Mouse (Mus musculus): ENCODE measurements around the gene Gdap2.

Gdap2 gene

DNA sequence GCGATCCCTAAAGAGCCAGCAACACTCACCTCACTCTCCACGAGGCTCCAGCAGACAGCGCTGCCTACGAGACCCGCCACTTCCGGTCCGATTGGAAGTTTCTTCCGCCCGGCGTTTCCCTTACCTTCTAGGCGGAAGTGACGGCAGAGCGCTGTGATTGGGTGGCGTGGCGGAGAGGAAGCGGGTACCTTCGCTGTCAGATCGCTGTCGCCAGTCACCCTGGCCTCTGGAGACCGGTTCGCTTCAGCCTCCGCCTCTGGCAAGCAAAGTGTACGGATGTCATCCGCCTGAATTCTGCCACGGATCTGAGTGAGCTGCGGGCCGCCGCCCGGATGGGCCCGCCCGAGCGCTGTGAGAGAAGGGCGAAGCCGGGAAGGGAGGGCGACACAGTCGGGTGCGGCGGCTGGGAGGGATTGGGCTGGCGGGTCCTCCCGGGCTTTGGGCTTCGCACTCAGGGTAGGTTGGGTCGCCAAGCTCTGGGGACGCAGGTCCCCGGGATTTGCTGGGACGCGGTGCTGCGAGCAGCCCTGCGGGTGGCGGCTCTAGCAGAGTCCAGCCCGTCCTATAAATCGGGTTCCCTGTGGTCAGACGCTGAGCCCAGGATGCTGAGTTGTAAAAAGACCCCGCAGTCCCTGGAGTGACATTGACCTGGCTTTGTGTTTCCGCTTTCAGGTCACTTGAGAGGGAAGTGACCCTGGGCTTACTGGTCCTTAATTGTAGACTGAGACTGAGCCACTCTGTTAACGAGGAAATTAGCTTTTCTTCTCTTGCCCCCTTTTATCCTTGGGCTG, at the start of gene Gdap2, which contains the start of gene Wdr3:
Gdap2 (plus strand) TSS at position 67 of the 791 bp plus-strand sequence.
Wdr3 (minus strand) TSS at position 93 of the 791 bp plus-strand sequence.
- peak; percentile 73 for DNase-seq (ENCODE audit: extremely low spot score, low read depth, low spot score)

DNA sequence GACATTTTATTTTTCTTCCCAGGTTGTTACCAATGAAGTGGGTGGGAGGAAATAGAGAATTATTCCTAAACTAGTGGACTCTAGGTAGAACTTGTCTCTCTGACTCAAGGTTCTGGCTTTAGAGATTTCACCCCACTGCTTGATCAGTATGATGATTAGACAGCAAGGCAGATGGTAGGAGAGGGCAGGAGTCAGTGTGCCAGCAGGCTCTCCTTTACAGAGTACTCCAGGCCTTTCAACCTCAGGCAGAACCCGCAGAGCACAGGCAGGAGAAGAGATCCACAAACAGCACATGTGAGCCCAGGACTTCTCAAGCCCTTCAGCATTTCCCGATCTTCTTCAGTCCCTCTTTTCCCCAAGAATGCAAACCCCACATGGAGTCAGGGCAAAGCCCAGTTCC, 43.5 kb upstream of the Gdap2 start:
- DNase-seq (ENCODE audit: extremely low spot score, low read depth, low spot score) = no peak

DNA sequence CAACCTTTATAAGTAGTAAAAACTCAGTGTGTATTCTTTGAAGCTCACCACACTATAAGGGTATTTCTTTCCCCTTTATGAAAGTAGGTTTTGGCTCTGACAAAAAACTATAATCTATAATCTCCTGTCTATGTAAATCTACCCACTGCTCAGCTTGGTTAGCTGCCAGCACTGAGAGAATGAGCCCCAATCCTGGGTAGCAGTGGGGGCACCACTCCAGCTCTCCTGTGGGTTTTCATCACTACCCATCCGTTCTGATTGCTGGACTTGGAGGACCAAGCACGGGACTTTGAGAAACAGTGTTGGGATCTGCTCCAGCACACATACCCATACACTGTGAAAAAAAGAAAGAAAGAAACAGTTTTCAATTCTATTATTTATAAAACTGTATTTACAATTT, 40.2 kb upstream of the Gdap2 start:
- DNase-seq (ENCODE audit: extremely low spot score, low read depth, low spot score) = no peak

DNA sequence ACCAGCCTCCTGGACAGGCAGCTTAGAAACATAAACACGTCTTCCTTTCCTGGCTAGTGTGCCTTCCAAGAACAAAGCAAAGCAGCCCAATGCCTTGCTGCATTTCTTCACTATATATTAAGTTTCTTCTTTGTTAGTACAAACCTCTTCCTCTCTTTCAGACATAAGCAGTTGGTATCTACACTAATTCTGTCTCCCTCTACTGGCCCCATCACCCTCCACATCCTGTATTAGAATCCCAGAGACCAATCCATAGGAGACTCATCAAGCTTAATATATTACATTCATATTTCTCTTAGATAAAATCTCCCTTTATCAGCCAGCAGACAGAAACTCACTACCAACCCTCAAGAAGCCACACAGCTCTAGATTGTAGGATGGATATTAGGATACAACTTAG, 39.7 kb upstream of the Gdap2 start:
- no peak for DNase-seq (ENCODE audit: extremely low spot score, low read depth, low spot score)

DNA sequence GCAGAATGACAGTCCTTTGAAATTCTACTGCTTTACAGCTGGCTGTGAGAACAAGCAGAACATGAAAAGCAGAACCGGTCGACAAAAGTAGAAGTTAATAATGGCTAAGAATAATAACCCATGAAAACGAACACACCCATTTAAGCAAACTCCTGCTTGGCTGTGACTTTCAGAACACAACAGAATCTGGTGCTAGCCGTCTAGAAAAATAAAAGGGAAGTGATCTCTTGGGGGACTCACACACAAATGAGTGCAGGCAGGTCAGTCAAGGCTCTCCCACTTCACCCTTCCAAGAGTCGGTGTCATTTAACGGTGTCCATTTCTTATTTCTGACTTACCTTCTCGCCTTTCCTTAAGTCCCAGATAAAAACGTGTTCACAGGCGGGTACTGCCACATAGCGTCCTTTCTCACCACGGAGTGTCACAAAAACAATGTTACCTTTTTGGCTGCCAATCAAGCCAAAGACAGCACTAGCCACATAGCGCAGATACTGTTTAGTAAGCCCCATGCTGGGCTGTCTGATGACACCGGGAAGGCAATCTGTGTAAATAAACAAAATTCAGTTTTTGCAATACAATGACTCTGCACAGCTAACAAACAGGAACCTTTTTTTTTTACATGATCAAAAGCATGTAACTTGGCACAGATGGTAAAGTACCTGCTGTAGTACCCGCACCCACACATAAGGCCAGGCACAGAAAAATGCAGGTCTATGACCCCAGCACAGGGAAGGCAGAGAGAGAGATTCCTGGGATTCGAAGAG, 1.3 kb upstream of the Gdap2 start:
- no peak for DNase-seq (ENCODE audit: extremely low spot score, low read depth, low spot score)

DNA sequence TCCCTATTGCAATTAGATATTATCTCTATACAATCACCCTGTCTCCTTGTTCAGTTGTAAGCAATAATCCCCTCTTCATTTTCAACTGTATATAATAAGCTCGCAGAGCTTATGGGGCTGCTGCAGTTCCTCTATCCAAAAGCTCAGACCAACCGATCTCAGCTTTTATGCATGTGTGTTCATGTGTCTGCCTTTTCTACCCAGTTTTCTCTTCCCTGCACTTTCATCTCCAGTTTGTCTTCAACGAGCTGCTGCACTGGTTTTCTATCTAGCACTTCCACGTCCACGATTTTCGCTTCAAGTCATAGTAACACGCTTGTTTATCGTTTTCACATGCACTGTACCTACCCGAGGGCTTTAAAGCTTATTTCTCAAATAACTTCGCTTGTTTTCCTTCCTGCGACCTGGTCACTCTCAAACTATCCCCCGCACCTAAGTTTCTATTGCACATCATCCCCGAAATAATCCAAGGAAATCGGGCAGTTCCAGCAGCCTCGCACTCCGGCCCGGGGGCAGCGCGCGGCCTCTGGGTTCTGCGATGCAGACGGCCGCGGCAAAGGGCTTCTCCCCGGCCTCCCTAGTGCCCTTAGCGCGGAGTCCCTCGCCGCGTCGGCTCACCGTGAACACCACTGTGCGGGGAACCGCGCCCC, 391 bp upstream of the Gdap2 start:
- no peak for DNase-seq (ENCODE audit: extremely low spot score, low read depth, low spot score)

DNA sequence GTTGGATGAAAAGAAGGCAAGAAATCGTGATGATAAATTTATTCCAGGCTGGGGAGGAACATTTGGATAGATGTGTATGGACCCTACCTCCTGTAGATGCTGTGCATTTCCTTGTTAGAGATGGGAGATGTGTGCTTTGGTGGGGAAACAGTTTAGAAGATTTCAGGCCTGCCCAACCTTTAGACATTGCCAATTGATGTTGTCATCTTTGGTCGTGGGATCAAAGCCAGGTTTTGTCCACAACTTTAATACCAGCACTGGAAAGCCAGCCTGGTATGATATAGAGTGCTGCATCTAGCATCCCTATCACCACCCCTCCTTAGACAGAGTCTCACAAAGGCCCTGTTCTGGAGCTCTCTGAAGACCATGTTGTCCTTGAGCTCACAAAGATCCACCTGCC, 1.4 kb downstream of the Gdap2 start:
- DNase-seq (ENCODE audit: extremely low spot score, low read depth, low spot score) = no peak

DNA sequence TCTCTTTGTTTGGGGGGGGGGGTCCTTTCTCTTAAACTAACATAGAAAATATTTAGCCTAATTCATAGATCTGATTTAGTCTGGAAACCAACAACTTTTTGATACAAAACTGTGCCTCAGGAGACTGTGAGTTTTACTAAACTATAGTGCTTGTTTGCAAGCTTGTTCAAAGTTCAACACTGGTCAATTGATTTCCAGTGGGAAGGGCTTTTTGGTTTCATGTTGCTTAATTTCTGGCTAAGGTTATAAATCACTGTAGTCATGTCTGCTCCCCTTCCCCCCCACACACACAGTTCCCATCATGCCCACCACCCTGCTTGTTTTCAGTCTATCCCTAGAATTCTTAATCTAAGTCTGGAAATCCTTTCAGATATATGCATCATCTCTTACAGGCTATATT, 2.8 kb downstream of the Gdap2 start:
- no peak for DNase-seq (ENCODE audit: extremely low spot score, low read depth, low spot score)

DNA sequence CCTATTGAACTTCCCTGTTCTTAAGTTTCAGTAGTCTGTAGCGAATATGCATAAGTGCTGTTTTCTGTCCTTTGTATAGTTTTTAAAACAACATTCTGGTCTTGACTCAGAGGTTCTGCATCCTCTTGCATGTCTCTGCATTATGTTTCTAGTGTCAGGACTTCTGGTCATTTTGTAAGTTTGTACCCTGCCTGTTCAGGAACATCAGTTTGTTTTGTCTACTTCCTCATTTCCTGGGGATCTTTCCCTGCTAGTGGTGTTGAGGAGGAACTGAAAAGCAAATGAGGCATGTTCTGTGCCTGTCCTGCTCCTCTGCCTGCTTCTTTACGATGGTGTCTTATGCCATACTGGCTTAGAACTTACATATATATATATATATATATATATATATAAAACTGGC, 13.8 kb downstream of the Gdap2 start:
- DNase-seq (ENCODE audit: extremely low spot score, low read depth, low spot score) = no peak

DNA sequence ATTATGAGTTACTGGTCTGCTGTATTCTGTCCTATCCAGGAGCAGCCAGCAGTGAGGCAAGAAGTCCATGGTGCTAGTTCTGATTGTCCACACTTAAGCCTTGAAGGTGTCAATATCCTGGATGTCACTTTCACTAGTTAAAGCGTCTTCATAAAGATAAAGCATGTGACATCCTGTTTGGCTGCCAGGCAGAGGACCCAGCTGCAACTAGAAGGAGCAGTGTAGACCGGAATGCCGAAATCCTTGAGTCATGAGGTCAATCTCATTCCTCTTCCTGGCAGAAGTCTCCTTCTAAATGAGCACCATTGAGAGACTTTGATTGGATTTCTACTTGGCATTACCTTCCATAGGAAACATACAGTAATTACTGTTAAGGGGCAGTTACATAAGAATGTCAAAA, 18.3 kb downstream of the Gdap2 start:
- DNase-seq (ENCODE audit: extremely low spot score, low read depth, low spot score) = no peak

DNA sequence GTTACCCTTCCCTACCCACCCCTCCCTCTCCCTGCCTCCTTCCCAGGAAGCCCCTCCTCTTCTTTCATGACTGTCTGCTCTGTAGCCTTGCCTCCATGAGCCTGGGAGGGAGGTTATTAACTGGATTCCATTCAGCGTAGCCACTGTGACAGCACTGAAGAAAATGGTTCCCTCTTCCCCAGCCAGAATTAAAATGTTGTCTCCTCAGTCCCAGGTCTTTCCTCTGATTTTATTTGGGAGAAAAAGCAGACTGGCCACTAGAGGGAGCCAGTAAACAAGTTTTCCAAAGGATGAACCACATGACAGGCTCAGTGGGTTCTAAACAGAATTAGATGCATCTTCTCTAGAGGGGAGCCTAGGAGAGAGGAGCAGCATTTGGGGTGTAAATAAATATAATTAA, 27.3 kb downstream of the Gdap2 start:
- peak; percentile 54 for DNase-seq (ENCODE audit: extremely low spot score, low read depth, low spot score)

DNA sequence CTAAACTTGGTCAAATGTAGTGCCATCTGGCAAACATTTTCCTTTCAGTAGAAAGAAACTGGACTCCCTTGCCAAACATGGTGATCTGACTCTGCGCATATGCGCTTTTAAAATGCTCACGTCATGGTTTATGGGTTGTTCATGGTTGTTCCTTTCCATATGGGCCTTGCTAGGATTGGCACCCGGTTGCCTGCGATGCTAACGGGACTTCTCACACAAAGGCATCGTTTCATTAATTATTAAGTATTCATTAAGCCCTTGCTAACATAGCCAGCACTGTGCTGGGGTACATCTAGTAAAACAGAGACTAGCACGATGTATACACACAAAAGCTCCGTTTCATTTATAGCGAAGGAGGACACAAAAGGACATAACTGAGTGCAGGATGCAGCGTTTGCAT, 27.7 kb downstream of the Gdap2 start:
- DNase-seq (ENCODE audit: extremely low spot score, low read depth, low spot score) = no peak

DNA sequence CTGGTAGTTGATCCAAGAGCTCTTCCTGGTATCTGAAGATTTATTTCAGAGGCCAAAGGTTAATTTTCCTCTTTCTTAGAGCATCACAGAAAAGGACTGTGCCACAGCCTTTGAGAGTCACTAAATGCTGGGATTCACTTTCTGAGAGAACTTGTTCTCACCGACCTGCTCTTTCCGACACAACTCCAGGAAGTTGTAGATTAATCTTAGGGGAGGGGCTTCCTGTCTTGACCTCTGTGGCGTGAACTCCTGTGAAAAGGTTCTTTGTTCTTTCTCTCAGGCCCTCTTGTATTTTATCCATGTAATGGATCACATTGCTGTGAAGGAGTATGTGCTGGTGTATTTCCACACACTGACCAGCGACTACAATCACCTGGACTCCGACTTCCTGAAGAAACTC, 32.0 kb downstream of the Gdap2 start:
- DNase-seq (ENCODE audit: extremely low spot score, low read depth, low spot score) = no peak

DNA sequence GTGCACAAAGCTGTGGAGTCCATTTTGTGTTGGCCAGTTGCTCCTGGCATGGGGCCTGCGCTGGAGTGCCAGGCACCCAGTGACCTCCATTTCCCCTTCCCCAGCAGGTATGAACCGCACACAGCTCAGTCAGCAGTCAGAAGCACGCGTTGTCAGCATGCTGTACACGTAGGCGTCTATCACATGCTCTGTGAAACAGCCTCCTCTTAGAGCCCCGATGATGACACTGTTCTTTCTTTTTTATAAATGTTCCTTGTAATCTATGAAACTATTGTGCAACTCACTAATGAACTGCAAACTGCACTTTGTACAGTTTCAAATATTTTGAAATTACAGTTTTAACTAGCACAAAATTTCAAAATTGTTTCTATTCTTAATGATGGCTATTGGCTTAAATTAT, 39.4 kb downstream of the Gdap2 start:
- DNase-seq (ENCODE audit: extremely low spot score, low read depth, low spot score) = no peak

DNA sequence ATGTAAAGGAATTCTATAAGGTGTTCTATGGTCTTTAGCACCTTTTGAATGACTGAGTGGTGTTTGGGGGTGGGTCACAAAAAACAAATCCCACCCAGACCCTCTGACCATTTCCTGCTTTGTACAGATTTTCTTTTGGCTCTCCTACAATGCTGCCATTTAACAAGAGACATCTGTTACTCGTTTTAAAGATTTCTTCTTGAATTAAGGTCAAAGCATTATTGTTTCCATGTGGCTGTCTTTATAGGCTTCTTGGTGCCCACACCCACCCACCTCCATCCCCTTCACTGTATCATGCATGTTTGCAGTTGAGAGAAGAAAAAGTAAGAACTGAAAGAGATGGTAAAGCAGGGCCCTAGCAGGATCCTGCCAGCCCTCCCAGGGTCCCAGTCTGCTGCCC, 44.8 kb downstream of the Gdap2 start:
- peak; percentile 57 for DNase-seq (ENCODE audit: extremely low spot score, low read depth, low spot score)

DNA sequence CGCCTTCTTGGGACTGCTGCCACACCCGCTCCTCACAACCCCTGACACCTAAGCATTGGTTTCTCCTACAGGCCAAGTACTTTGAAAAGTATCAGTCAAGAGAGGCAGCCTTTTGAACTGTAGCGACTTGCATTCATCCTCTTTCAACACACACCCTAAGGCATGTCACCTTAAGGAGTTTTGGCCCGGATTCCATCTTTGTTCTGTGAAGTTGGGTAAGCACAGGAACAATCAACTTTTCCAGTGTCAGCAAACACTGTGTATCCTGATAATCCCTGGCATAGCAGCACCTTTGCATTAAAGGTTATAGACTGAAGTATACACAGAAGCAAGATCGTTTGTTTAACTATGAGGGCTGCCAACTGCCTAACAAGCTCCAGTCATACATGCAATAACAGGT, 53.3 kb downstream of the Gdap2 start:
- no peak for DNase-seq (ENCODE audit: extremely low spot score, low read depth, low spot score)

DNA sequence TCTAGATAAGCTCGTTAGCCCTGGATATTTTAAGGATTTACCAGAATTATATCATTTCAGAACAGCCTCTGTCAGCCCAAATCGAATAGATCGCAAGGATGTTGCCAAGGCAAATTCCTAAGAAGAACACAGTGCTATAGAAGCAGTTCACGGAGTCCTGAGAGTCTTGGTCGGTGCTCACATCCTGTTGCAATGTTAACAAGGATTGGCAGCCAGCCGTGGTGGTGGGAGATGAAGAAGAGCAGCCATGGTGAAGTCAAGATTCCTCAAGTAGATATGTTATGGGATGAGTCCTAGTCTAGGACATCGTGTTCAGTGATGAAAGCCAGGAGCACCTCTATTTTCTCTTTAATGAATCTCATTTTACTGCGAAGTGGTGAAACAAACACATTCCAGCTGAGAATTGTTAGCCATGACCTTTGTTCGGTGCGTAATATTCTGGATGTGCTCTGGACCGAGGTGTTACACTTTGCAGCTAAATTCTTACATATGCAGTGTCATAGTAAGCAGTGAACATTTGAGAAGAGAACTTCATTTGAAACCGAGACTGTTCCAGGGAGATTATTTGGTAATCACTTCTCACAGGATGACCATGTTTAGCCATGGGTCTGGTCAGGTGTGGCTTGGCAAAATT, 63.3 kb downstream of the Gdap2 start:
- DNase-seq (ENCODE audit: extremely low spot score, low read depth, low spot score) = no peak

DNA sequence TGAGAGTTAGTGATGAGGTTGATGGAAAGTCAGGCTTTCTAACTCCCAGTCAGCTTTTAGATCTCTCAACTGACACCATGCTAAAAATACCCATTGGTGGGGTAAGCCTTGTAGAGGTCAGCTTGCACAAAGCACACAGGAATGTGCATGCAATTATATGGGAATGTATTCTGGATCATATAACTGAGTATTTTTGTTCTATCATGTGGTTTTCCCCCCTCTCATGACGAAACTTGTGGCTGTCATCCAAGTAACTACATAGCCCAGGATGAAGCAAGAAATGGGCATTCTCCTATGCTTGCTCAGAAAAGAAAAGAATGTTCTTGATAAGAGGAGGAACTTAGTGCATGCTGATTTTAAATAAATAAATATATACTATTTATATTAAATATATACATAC, 65.3 kb downstream of the Gdap2 start:
- DNase-seq (ENCODE audit: extremely low spot score, low read depth, low spot score) = no peak

DNA sequence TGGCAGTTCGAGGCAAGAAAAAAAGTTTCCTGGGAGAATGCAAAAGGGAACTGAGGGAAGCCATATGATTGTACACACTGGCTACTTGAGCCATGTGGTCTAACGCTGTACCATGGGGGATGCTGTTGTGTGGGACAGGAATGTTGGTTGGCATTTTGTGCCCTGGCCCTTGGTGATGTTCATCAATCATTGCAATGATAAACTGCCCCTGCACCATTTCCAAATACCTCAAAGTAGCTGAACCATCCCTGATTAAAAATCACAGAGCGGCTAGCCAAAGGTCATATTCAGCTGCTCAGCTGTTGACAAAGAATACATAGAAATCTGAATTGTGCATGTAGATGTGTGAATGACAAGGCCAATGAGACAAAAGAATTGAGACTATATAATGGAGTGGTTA, 66.8 kb downstream of the Gdap2 start:
- DNase-seq (ENCODE audit: extremely low spot score, low read depth, low spot score) = no peak

DNA sequence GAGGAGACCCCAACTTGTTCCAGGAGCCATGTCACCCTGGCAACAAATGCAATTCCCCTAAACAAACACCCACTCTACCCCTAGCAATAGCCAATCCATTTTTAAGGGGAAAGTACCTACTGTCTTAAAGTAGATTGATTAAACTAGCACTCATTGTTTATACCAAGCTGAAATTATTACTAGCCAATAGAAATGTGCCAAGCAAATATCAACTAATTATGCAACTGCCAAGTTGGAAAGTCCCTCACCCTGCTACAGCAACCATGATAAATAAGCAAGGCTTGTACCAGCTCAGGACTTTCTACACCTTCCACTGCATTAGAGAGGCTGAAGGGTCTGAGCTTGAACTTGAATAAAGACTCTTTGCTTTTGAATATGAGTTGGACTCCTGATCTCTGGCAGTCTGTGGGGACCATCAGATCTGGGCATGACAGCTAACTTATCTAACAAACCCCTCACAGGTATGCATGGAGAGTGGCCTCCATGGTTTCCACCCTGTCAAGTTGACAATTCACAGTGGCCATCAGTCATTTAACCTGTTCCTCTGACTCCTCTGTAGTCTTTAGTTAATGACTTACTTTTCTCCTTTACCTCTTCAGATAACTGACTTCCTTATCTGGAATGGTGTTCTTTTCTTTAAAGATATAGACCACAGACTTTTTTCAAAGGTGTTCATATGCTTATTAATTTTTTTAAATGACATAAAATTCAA, 74.7 kb downstream of the Gdap2 start:
- no peak for DNase-seq (ENCODE audit: extremely low spot score, low read depth, low spot score)

DNA sequence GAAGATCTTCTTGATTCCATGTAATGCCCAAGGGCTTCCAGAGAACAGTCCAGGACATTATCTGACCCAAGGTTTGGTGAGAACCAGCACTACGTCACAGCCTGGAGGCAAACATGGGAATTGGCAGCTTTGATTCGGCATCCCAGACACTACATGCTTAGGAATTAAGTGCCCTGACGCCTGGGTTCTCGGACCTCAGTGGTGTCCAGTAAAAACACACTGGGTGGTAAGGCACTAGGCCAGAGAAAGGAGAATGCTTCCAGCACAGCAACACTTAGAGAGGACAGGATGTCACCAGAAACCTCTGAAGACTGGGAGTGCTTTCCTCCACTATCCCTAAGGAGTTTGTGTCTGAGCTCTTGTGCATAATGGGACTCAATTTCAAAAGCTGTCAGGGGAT, 80.0 kb downstream of the Gdap2 start:
- no peak for DNase-seq (ENCODE audit: extremely low spot score, low read depth, low spot score)
